Comparison of ENCODE assay signal across 8 mouse cellular contexts in the genomic region with DNA sequence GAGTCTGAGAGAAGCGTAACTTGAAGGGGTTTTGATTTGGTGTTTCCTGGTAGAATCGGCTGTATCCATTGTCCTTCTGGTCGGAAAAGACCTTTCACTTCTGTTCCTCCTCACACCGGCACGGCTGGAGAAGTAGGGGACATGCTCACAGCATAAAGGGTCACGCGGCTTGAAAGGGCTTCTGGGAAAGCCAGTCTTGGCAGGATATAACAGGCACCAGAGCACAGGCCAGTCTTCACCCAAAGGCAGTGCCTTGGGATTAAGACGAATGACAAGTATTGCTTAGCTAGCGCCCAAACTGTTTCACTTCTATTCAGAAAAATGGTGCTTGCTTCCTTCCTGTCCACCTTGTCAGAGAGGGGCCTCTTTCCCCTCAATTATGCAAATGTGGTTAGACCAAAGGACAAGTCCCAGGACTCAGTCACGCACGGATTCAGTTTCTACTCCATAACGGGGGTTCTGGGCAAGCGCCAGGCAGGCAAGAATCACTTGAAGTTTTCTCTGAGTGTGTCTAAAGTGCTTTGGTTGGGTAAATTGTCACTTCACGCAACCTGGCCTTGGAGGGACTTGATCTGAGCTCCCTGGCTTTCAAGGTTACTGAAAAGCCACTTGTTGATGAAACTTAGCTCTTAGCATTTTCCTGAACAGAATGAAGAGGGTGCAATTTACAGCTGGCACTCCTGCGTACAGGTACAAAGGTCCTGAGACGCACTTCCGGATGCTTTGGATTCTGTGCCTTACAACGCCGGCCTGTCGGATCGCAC. TPM values are rescaled to one million over a fixed set of nuclear protein-coding genes. Genes with fewer than 3 reads are reported as not detected.
DNase-seq lines count a peak whose midpoint lies in the region; ATAC-seq and TF ChIP-seq lines count a peak whose summit lies in the region.

No protein-coding gene starts in this region.

- H3K4me2 ChIP-seq in heart, embryonic 13.5 days = peak overlapping the region; percentile 41
- H3K4me2 ChIP-seq in kidney, postnatal 0 days (ENCODE audit: low read length) = no peak overlapping the region
- no peak overlapping the region for H3K4me2 ChIP-seq in midbrain, embryonic 16.5 days (ENCODE audit: low read length)
- H3K4me2 ChIP-seq in forebrain, embryonic 14.5 days (ENCODE audit: low read length) = no peak overlapping the region

- H3K36me3 ChIP-seq in heart, embryonic 13.5 days = no peaks in the 10 kb centered on the region
- no peaks in the 10 kb centered on the region for H3K36me3 ChIP-seq in heart, embryonic 10.5 days
- no peaks in the 10 kb centered on the region for H3K36me3 ChIP-seq in hindbrain, embryonic 10.5 days
- H3K36me3 ChIP-seq in kidney, postnatal 0 days (ENCODE audit: insufficient read depth, low read length) = no peaks in the 10 kb centered on the region
- H3K36me3 ChIP-seq in midbrain, embryonic 16.5 days (ENCODE audit: control insufficient read depth, insufficient read depth, low read length) = no peaks in the 10 kb centered on the region
- H3K36me3 ChIP-seq in forebrain, embryonic 14.5 days (ENCODE audit: control insufficient read depth, insufficient read depth, low read length) = no peaks in the 10 kb centered on the region

- no peak overlapping the region for H3K27ac ChIP-seq in heart, embryonic 13.5 days (replicated peaks)
- H3K27ac ChIP-seq in heart, embryonic 10.5 days = no peak overlapping the region
- H3K27ac ChIP-seq in hindbrain, embryonic 10.5 days = peak overlapping the region; percentile 41; the same call in 1 of the 2 replicates
- peak overlapping the region; percentile 31 for H3K27ac ChIP-seq in kidney, postnatal 0 days
- no peak overlapping the region for H3K27ac ChIP-seq in midbrain, embryonic 16.5 days (ENCODE audit: low read length)
- no peak overlapping the region for H3K27ac ChIP-seq in forebrain, embryonic 14.5 days (ENCODE audit: low read depth, low read length)

- 51% methylated on average over 21 of the region's 21 CpGs for WGBS in heart, embryonic 13.5 days
- WGBS in heart, embryonic 10.5 days = 60% methylated on average over 21 of the region's 21 CpGs
- WGBS in hindbrain, embryonic 10.5 days = 73% methylated on average over 21 of the region's 21 CpGs
- 68% methylated on average over 21 of the region's 21 CpGs for WGBS in kidney, postnatal 0 days
- WGBS in midbrain, embryonic 16.5 days = 58% methylated on average over 21 of the region's 21 CpGs
- WGBS in forebrain, embryonic 14.5 days = 66% methylated on average over 21 of the region's 21 CpGs

- DNase-seq in heart, embryonic 10.5 days (ENCODE audit: low spot score) = no peak
- no peak for DNase-seq in hindbrain, embryonic 10.5 days (ENCODE audit: low spot score)
- no peak for DNase-seq in kidney, postnatal 0 days (ENCODE audit: low spot score)
- DNase-seq in spleen, postnatal 36 days (ENCODE audit: low spot score in 2 of 2) = no peak
- DNase-seq in forebrain, embryonic 14.5 days (ENCODE audit: low spot score) = no peak
- no peak for DNase-seq in spleen, adult 18-20 months

- no peak for TF ChIP-seq CTCF in kidney, postnatal 0 days (IDR thresholded peaks at IDR 0.05; ENCODE audit: low read depth)

- H3K4me3 ChIP-seq in heart, embryonic 13.5 days = no peak overlapping the region
- no peak overlapping the region for H3K4me3 ChIP-seq in heart, embryonic 10.5 days
- H3K4me3 ChIP-seq in hindbrain, embryonic 10.5 days = no peak overlapping the region
- H3K4me3 ChIP-seq in kidney, postnatal 0 days (replicated peaks; ENCODE audit: low read depth, low read length) = no peak overlapping the region
- no peak overlapping the region for H3K4me3 ChIP-seq in midbrain, embryonic 16.5 days (ENCODE audit: low read depth, low read length)
- no peak overlapping the region for H3K4me3 ChIP-seq in forebrain, embryonic 14.5 days (ENCODE audit: low read depth, low read length)

- no peak for ATAC-seq in heart, embryonic 13.5 days (ENCODE audit: extremely low read depth, insufficient number of reproducible peaks, low FRiP score, low TSS enrichment)
- ATAC-seq in kidney, postnatal 0 days (replicated peaks; ENCODE audit: low FRiP score, low read depth) = peak; percentile 79
- peak; percentile 74 for ATAC-seq in midbrain, embryonic 16.5 days
- no peak for ATAC-seq in forebrain, embryonic 14.5 days

- H3K9me3 ChIP-seq in heart, embryonic 13.5 days = no peaks in the 10 kb centered on the region
- H3K9me3 ChIP-seq in heart, embryonic 10.5 days = no peaks in the 10 kb centered on the region
- H3K9me3 ChIP-seq in hindbrain, embryonic 10.5 days = no peaks in the 10 kb centered on the region
- no peaks in the 10 kb centered on the region for H3K9me3 ChIP-seq in kidney, postnatal 0 days (replicated peaks; ENCODE audit: low read length)
- H3K9me3 ChIP-seq in midbrain, embryonic 16.5 days (replicated peaks; ENCODE audit: control insufficient read depth, low read length, poor library complexity, severe bottlenecking) = no peaks in the 10 kb centered on the region
- H3K9me3 ChIP-seq in forebrain, embryonic 14.5 days (replicated peaks; ENCODE audit: control insufficient read depth, low read length) = no peaks in the 10 kb centered on the region

- peaks cover 26% of the 10 kb centered on the region for H3K4me1 ChIP-seq in heart, embryonic 13.5 days
- peaks cover 20% of the 10 kb centered on the region for H3K4me1 ChIP-seq in heart, embryonic 10.5 days
- peaks cover 34% of the 10 kb centered on the region for H3K4me1 ChIP-seq in hindbrain, embryonic 10.5 days (replicated peaks)
- H3K4me1 ChIP-seq in kidney, postnatal 0 days (replicated peaks; ENCODE audit: insufficient read depth, low read length) = 0 out of 2 replicates have a peak, but pooled peaks cover 9% of the 10 kb centered on the region
- peaks cover 6% of the 10 kb centered on the region; the same call in 1 of the 2 replicates for H3K4me1 ChIP-seq in midbrain, embryonic 16.5 days (ENCODE audit: control insufficient read depth, insufficient read depth, low read length)
- no peaks in the 10 kb centered on the region for H3K4me1 ChIP-seq in forebrain, embryonic 14.5 days (ENCODE audit: control insufficient read depth, insufficient read depth, low read length)

- H3K9ac ChIP-seq in heart, embryonic 13.5 days = no peak overlapping the region
- H3K9ac ChIP-seq in kidney, postnatal 0 days (ENCODE audit: low read depth, low read length) = no peak overlapping the region
- no peak overlapping the region for H3K9ac ChIP-seq in midbrain, embryonic 16.5 days (ENCODE audit: low read depth, low read length)
- no peak overlapping the region for H3K9ac ChIP-seq in forebrain, embryonic 14.5 days (ENCODE audit: low read length)

- H3K27me3 ChIP-seq in heart, embryonic 13.5 days (replicated peaks) = no peaks in the 10 kb centered on the region
- H3K27me3 ChIP-seq in heart, embryonic 10.5 days (ENCODE audit: insufficient read depth, poor library complexity, severe bottlenecking) = no peaks in the 10 kb centered on the region
- H3K27me3 ChIP-seq in hindbrain, embryonic 10.5 days (ENCODE audit: insufficient read depth, poor library complexity, severe bottlenecking) = no peaks in the 10 kb centered on the region
- no peaks in the 10 kb centered on the region for H3K27me3 ChIP-seq in kidney, postnatal 0 days (ENCODE audit: insufficient read depth, low read length)
- no peaks in the 10 kb centered on the region for H3K27me3 ChIP-seq in midbrain, embryonic 16.5 days (ENCODE audit: control insufficient read depth, insufficient read depth, low read depth, low read length)
- no peaks in the 10 kb centered on the region for H3K27me3 ChIP-seq in forebrain, embryonic 14.5 days (replicated peaks; ENCODE audit: control insufficient read depth, insufficient read depth, low read length)

RNA-seq across cellular contexts. Expression of a gene that starts 3.1 kb away (rescaled TPM):
- 0.23 and 0.36 TPM in 2 replicates for polyA plus RNA-seq in heart, embryonic 13.5 days (2015; fragmentation: Nextera tagmentation; extraction: Ambion mirVana)
- 0.17 and 0.44 TPM in 2 replicates for polyA plus RNA-seq in heart, embryonic 10.5 days (2016; fragmentation: Nextera tagmentation; extraction: Ambion mirVana)
- polyA plus RNA-seq in hindbrain, embryonic 10.5 days (2016; fragmentation: Nextera tagmentation; extraction: Ambion mirVana) = 1.5 and 2.0 TPM in 2 replicates
- 70.5 and 71.0 TPM in 2 replicates for polyA plus RNA-seq in kidney, postnatal 0 days (2015; fragmentation: Nextera tagmentation; extraction: Ambion mirVana)
- 1.8 and 2.8 TPM in 2 replicates for polyA plus RNA-seq in midbrain, embryonic 16.5 days (2015; fragmentation: Nextera tagmentation; extraction: Ambion mirVana)
- 0.97 and 1.6 TPM in 2 replicates for polyA plus RNA-seq in forebrain, embryonic 14.5 days (2014; fragmentation: Nextera tagmentation; extraction: Ambion mirVana)

Comparison
In these comparisons a context has a peak if more than half of its experiments do, and no peak if none do; other contexts are left out.
1. ATAC-seq: peak in kidney, postnatal 0 days (single experiment) and midbrain, embryonic 16.5 days (single experiment); none in heart, embryonic 13.5 days (single experiment) and forebrain, embryonic 14.5 days (single experiment).
2. H3K27ac ChIP-seq: peak in hindbrain, embryonic 10.5 days (single experiment) and kidney, postnatal 0 days (single experiment); none in heart, embryonic 13.5 days (single experiment), heart, embryonic 10.5 days (single experiment), midbrain, embryonic 16.5 days (single experiment) and forebrain, embryonic 14.5 days (single experiment).
3. RNA of a gene that starts 3.1 kb away (polyA plus RNA-seq): 70.5 to 71.0 TPM in kidney, postnatal 0 days; 1.8 to 2.8 TPM in midbrain, embryonic 16.5 days, 1.5 to 2.0 TPM in hindbrain, embryonic 10.5 days, 0.97 to 1.6 TPM in forebrain, embryonic 14.5 days, 0.17 to 0.44 TPM in heart, embryonic 10.5 days and 0.23 to 0.36 TPM in heart, embryonic 13.5 days; every median in the first group is over 10 times any median in the second.